Mouse (Mus musculus) CD8-positive naive resting alpha-beta T cell, adult 2 months (primary cell): ENCODE data around the gene Gm29776.

Experiments
- DNase-seq, 2 experiments: peaks; one replicate each; pipeline ENCODE4 v3.0.0; 2022; ENCODE audit warnings: low read depth in 2 of 2, low spot score in 2 of 2

Gene Gm29776

DNA sequence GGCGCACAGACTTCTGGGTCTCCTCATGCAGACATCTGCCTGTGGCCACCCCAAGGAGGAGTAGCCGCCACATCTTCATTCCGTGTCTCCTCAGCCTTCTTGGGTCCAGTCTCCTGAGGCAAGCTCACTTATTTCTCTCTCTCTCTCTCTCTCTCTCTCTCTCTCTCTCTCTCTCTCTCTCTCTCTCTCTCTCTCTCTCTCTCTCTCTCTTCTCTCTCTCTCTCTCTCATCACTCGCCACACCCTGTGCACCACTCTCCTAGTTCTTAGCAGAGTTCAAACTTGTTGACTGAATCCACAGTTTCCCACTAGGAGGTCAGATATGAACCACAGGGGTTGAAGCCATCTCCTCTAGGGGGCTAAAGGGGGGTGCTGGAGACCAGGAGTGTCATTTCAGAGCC is at the start of gene Gm29776:
Gm29776 (minus strand) TSS at position 101 of the 400 bp plus-strand sequence.
- DNase-seq: no peak

- DNase-seq: no peak
These were observed 47.4 kb upstream of the Gm29776 start for GRCm38 (mm10) chr14:54746038-54746437.

GRCm38 (mm10) chr14:54744473-54744872 is 45.8 kb upstream of the Gm29776 start:
- no peak for DNase-seq

DNA sequence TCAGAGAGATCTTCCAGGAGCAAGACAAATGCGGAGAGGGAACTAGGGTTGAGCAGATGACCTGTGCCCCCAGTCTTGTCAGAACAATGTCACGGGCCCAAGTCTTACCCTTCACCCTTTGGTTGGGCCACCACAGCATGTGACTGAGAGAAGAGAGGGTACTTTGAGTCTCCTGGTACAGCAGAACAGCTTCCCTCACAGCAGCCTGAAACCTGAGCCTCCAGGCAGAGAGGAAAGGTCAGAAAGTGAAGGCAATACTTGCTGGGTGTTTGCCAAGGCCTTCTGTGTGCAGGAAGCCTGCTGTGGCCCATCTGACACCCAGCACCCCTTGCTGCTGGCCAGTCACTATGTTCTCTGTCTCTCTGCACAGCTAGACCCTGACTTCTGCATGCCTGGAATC is 43.7 kb upstream of the Gm29776 start:
- DNase-seq: no peak

DNA sequence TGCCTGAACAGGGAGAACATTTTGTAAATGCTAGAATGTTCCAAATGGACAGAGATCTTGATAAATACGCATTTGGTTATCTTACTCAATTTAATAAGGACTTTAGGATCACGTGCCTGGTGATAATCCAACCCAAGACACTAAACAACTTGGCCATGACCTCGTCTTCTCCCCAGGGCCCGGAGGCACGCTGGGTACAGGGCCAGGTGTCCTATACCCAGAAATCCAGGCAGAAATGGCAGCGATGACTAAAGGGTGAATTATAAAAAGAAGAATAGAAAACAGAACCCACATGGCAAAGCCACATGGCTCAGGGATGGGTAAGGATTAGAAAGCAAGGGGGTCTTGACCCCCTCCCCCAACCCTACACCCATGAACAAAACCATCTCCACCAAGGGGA is 43.1 kb upstream of the Gm29776 start:
- DNase-seq: no peak

- no peak for DNase-seq
These were observed 39.0 kb upstream of the Gm29776 start for GRCm38 (mm10) chr14:54737634-54738033.

- no peak for DNase-seq
These were observed 38.2 kb upstream of the Gm29776 start for GRCm38 (mm10) chr14:54736555-54737552.

GRCm38 (mm10) chr14:54735221-54735620 is 36.6 kb upstream of the Gm29776 start:
- DNase-seq: no peak

GRCm38 (mm10) chr14:54734004-54734403 is 35.4 kb upstream of the Gm29776 start:
- no peak for DNase-seq

- DNase-seq: no peak
These were observed 33.6 kb upstream of the Gm29776 start for GRCm38 (mm10) chr14:54732206-54732605.

GRCm38 (mm10) chr14:54730305-54730704 is 31.7 kb upstream of the Gm29776 start:
- DNase-seq: no peak

GRCm38 (mm10) chr14:54728823-54729653 is 30.4 kb upstream of the Gm29776 start:
- no peak for DNase-seq

DNA sequence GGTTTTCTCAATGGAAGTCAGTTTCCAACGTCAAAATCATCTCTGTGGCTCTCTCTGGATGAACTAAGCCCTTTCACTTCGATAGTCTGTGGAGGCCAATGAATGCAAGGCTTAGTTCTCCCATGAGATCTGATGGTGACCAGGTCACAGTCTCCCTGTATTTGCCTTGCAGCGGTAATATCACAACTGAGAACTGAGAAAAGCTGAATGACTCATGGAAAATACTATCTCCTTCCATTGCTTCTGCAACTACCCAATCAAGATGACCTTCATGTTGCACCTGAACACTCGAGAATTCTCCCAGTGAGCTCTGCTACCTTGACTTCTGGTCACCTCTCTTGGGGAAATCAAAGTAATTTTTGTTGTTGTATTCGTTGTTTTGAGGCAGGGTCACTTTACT is 28.9 kb upstream of the Gm29776 start:
- DNase-seq: no peak

DNA sequence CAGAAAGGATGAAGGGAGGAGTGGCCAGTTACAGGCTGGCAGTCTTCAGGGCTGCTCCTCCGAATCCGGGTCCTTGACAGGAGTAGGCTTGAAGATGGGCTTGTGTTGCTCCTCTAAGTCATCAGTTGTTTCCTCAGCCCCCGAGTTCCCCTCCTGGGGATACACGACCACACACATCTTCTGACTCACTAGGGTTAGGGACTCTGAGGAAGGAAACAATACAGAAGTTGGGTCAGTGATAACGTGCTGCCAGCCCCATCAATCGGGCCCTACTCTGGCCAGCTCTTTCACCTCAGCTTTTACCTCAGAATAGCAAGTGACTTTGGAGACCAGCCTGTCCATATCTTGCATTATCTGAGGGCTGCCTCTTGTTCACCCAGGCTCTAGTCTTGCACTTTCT is 25.4 kb upstream of the Gm29776 start:
- DNase-seq: no peak

DNA sequence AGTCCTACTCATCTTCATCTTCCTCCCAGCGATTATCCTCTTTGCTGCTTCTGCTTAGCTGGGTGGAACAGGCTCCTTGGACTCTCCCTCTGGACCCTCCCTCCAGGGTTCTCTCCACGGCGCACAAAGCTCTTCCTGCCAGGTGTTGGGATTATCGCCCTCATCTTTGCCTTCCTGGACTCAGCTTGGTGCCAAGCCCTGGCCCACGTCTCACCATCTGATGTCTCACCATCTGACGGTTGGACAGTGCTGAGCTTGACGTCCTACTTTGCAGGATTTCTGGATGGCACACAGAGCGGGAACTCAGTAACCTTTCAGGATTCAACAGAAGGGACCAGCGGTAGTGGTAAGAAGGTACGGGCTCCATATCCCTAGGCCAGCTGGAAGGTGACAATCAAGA is 23.1 kb upstream of the Gm29776 start:
- no peak for DNase-seq

- no peak for DNase-seq
These were observed 22.2 kb upstream of the Gm29776 start for GRCm38 (mm10) chr14:54720654-54721350.

DNA sequence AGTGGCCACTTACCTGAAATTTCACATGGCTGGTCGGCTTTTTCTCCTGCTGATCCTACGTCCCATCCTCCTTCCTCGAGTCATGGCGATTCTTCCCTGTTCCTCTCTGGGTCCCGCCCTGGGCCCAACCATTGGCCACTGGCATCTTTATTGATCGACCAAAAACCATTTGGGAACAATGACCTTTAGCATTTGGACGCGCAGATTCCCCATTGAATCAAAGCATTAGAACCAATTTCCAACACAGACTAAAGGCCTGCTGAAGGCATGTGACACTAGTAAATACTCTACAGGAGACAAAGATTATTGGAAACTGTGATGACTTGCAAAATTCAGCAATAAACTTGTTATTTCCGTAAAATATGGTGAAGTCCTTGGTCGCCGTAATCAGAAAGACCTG is 21.4 kb upstream of the Gm29776 start:
- no peak for DNase-seq

- no peak for DNase-seq
These were observed 16.8 kb upstream of the Gm29776 start for GRCm38 (mm10) chr14:54715402-54715801.

- peak in 1 of 2 experiments; percentile 16 for DNase-seq
These were observed 16.0 kb upstream of the Gm29776 start for GRCm38 (mm10) chr14:54714617-54715081.

DNA sequence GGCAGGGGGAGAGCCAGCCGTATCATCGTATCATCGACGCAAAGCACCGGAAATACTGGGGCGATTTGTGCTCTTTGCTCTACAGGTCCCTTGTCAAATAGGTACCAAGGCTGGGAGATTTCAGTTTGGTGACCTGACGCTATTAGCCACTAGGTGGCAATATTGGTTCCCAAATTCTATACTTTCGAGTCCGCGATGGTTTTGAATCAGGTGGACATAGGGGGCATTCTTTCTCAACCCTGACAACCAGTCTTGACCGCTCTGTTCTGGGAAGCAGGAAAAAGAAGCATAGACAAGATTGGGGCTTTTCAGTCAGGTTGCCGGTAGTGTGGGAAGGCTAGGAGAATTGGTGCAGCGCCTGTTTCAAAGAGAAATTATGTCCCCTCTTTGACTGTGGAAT is 15.5 kb upstream of the Gm29776 start:
- peak; percentile 58 to 74 for DNase-seq

DNA sequence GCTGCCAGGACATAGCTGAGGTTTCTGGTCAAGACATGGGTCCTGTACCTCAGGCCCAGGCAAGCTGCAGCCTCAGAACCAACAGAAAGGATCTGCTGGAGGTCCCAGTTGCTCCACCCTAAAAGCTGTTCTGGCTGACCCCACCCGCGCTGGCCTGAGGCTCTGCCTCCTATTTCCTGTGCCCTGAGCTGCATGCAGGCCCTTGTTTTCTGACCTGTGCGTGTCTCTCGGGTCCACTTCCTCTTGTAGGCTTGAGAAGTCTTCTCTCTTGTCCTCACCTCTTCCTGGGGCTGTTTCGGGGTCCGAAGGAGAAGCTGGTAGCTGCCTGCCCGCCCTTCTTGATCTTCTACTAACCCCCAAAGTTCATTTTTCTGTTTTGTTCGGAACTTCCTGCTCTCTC is 14.2 kb upstream of the Gm29776 start:
- DNase-seq: no peak
